Mouse (Mus musculus) hindbrain, embryonic 16.5 days (tissue): ENCODE data around the gene Spred2. TPM values are rescaled to one million over a fixed set of nuclear protein-coding genes. Genes with fewer than 3 reads are reported as not detected.

Experiments
- ATAC-seq: fragments of 200-750 bp; cut with Nextera tagmentation; 2 replicates; pipeline ENCODE4 v1.8.0; 2017; ENCODE audit warnings: moderate TSS enrichment, moderate library complexity
- H3K27ac ChIP-seq: fragments of 300-500 bp; sonication (generic); 2 replicates; pipeline ENCODE4 v1.5.1; 2014; ENCODE audit warnings: low read depth, mild to moderate bottlenecking, control low read depth, low read length, moderate library complexity
- H3K27me3 ChIP-seq: fragments of 300-500 bp; sonication (generic); replicated peaks from 2 replicates; pipeline ENCODE4 v1.6.1; 2014; ENCODE audit warnings: low read length; ENCODE audit not compliant: control insufficient read depth, insufficient read depth
- H3K36me3 ChIP-seq: fragments of 300-500 bp; sonication (generic); 2 replicates; pipeline ENCODE4 v1.6.1; 2014; ENCODE audit warnings: mild to moderate bottlenecking, low read length, moderate library complexity, mixed read lengths; ENCODE audit not compliant: control insufficient read depth, insufficient read depth
- H3K4me1 ChIP-seq: fragments of 300-500 bp; sonication (generic); 2 replicates; pipeline ENCODE4 v1.6.1; 2014; ENCODE audit warnings: low read depth, low read length; ENCODE audit not compliant: control insufficient read depth, insufficient read depth
- H3K4me2 ChIP-seq: fragments of 300-500 bp; sonication (generic); 2 replicates; pipeline ENCODE4 v1.6.1; 2014; ENCODE audit warnings: mild to moderate bottlenecking, low read length, control low read depth, moderate library complexity
- H3K4me3 ChIP-seq: fragments of 300-500 bp; sonication (generic); 2 replicates; pipeline ENCODE4 v1.5.1; 2014; ENCODE audit warnings: mild to moderate bottlenecking, low read length, control low read depth, moderate library complexity
- H3K9ac ChIP-seq: fragments of 300-500 bp; sonication (generic); 2 replicates; pipeline ENCODE4 v1.6.1; 2014; ENCODE audit warnings: low read depth, mild to moderate bottlenecking, control low read depth, low read length, moderate library complexity
- H3K9me3 ChIP-seq: fragments of 300-500 bp; sonication (generic); 2 replicates; pipeline ENCODE4 v1.6.1; 2014; ENCODE audit warnings: mild to moderate bottlenecking, low read length, moderate library complexity; ENCODE audit not compliant: control insufficient read depth
- WGBS: fragments of 180-500 bp; shearing (Covaris S2); extraction: QIAGEN DNeasy Blood & Tissue Kit; methylation state at CpG from one replicate; pipeline ENCODE4 v1.1.7; 2014; 5-methylcytosine and 5-hydroxymethylcytosine counted together
- polyA plus RNA-seq: library from polyadenylated mRNA; unstranded; fragments of >200 nt; fragmentation: Nextera tagmentation; extraction: Ambion mirVana; gene quantifications from 2 replicates; pipeline ENCODE4 v1.2.1, GENCODE M21; 2015

Gene Spred2
- polyA plus RNA-seq, 1 experiment from 2014 or later, result 7.4 TPM

GRCm38 (mm10) chr11:20041164-20041920 lies 117.2 kb downstream of the Spred2 start:
- no peak overlapping the region for H3K4me3 ChIP-seq
- H3K9ac ChIP-seq, result no peak overlapping the region
- no peaks in the 10 kb centered on the region for H3K27me3 ChIP-seq
- no peak overlapping the region for H3K27ac ChIP-seq
- no peak for ATAC-seq
- no peaks in the 10 kb centered on the region for H3K9me3 ChIP-seq
- no peak overlapping the region for H3K4me2 ChIP-seq
- WGBS, result 23% methylated on average over 6 of the region's 6 CpGs
- no peaks in the 10 kb centered on the region for H3K36me3 ChIP-seq
- peaks cover 6% of the 10 kb centered on the region for H3K4me1 ChIP-seq

- H3K27ac ChIP-seq, result no peak overlapping the region
- H3K9me3 ChIP-seq, result no peaks in the 10 kb centered on the region
- ATAC-seq, result no peak
- H3K4me3 ChIP-seq, result no peak overlapping the region
- H3K9ac ChIP-seq, result no peak overlapping the region
- 67% methylated on average over 4 of the region's 4 CpGs for WGBS
- H3K4me2 ChIP-seq, result no peak overlapping the region
- H3K27me3 ChIP-seq, result no peaks in the 10 kb centered on the region
- no peaks in the 10 kb centered on the region for H3K36me3 ChIP-seq
- peaks cover 6% of the 10 kb centered on the region for H3K4me1 ChIP-seq
Measured at GRCm38 (mm10) chr11:20042106-20042505, 117.9 kb downstream of the Spred2 start.

- Histone ChIP-seq H3K4me2 (no peak overlapping the region), H3K27ac (no peak overlapping the region), H3K4me3 (no peak overlapping the region), H3K36me3 (no peaks in the 10 kb centered on the region), H3K4me1 (peaks cover 6% of the 10 kb centered on the region), H3K9me3 (no peaks in the 10 kb centered on the region), H3K9ac (no peak overlapping the region), H3K27me3 (no peaks in the 10 kb centered on the region)
- ATAC-seq, result no peak
- WGBS, result 67% methylated on average over 4 of the region's 4 CpGs
Measured at GRCm38 (mm10) chr11:20043256-20043655, 119.1 kb downstream of the Spred2 start.

GRCm38 (mm10) chr11:20045586-20045985 lies 121.4 kb downstream of the Spred2 start:
- Histone ChIP-seq H3K36me3 (no peaks in the 10 kb centered on the region), H3K4me3 (no peak overlapping the region), H3K9ac (no peak overlapping the region), H3K9me3 (no peaks in the 10 kb centered on the region), H3K27me3 (no peaks in the 10 kb centered on the region), H3K4me2 (no peak overlapping the region), H3K27ac (no peak overlapping the region), H3K4me1 (no peaks in the 10 kb centered on the region)
- 66% methylated on average over 3 of the region's 3 CpGs for WGBS
- no peak for ATAC-seq

GRCm38 (mm10) chr11:20052814-20053536 lies 128.8 kb downstream of the Spred2 start:
- Histone ChIP-seq H3K4me3 (no peak overlapping the region), H3K27me3 (no peaks in the 10 kb centered on the region), H3K36me3 (peaks cover 5% of the 10 kb centered on the region; the same call in 1 of the 2 replicates), H3K4me2 (no peak overlapping the region), H3K9ac (no peak overlapping the region), H3K27ac (peak overlapping the region; percentile 44; the same call in 1 of the 2 replicates), H3K9me3 (no peaks in the 10 kb centered on the region), H3K4me1 (no peaks in the 10 kb centered on the region; the same call in 1 of the 2 replicates)
- 59% methylated on average over 13 of the region's 13 CpGs for WGBS
- ATAC-seq, result no peak

GRCm38 (mm10) chr11:20053951-20054350 lies 129.8 kb downstream of the Spred2 start:
- no peak overlapping the region for H3K27ac ChIP-seq
- 76% methylated on average over 3 of the region's 3 CpGs for WGBS

GRCm38 (mm10) chr11:20054617-20055016 lies 130.4 kb downstream of the Spred2 start:
- Histone ChIP-seq H3K27me3 (no peaks in the 10 kb centered on the region), H3K9me3 (no peaks in the 10 kb centered on the region), H3K27ac (no peak overlapping the region), H3K4me1 (no peaks in the 10 kb centered on the region; the same call in 1 of the 2 replicates), H3K4me3 (no peak overlapping the region), H3K9ac (no peak overlapping the region), H3K36me3 (peaks cover 5% of the 10 kb centered on the region; the same call in 1 of the 2 replicates), H3K4me2 (no peak overlapping the region)
- ATAC-seq, result no peak
- WGBS, result 36% methylated on average over 5 of the region's 5 CpGs

More at GRCm38 (mm10) chr11:20053951-20054350, 129.8 kb downstream of the Spred2 start:
- Histone ChIP-seq H3K4me1 (no peaks in the 10 kb centered on the region; the same call in 1 of the 2 replicates), H3K27me3 (no peaks in the 10 kb centered on the region), H3K36me3 (peaks cover 5% of the 10 kb centered on the region; the same call in 1 of the 2 replicates), H3K9me3 (no peaks in the 10 kb centered on the region), H3K9ac (no peak overlapping the region), H3K4me2 (no peak overlapping the region), H3K4me3 (no peak overlapping the region)
- ATAC-seq, result no peak

- Histone ChIP-seq H3K9ac (no peak overlapping the region), H3K4me3 (no peak overlapping the region), H3K9me3 (no peaks in the 10 kb centered on the region), H3K4me2 (no peak overlapping the region), H3K27ac (no peak overlapping the region), H3K36me3 (peaks cover 12% of the 10 kb centered on the region), H3K4me1 (no peaks in the 10 kb centered on the region; the same call in 1 of the 2 replicates), H3K27me3 (no peaks in the 10 kb centered on the region)
- WGBS, result 88% methylated on average over 1 of the region's 1 CpGs
- ATAC-seq, result no peak
Measured at GRCm38 (mm10) chr11:20056168-20056567, 132.0 kb downstream of the Spred2 start.

GRCm38 (mm10) chr11:20057429-20057828 lies 133.3 kb downstream of the Spred2 start:
- no peaks in the 10 kb centered on the region for H3K9me3 ChIP-seq
- no peaks in the 10 kb centered on the region for H3K27me3 ChIP-seq
- no peak overlapping the region for H3K27ac ChIP-seq
- no peaks in the 10 kb centered on the region; the same call in 1 of the 2 replicates for H3K4me1 ChIP-seq
- H3K36me3 ChIP-seq, result peaks cover 12% of the 10 kb centered on the region
- H3K4me2 ChIP-seq, result no peak overlapping the region
- no peak for ATAC-seq
- H3K9ac ChIP-seq, result no peak overlapping the region
- whole genome bisulfite sequencing, result 94% methylated on average over 2 of the region's 2 CpGs
- H3K4me3 ChIP-seq, result no peak overlapping the region
